Mouse (Mus musculus): Measurements from ENCODE around the gene Sf3a2.

The Sf3a2 gene

GRCm38 (mm10) chr10:80776358-80776869, 21.6 kb upstream of the Sf3a2 start:
- DNase-seq = no peak

DNA sequence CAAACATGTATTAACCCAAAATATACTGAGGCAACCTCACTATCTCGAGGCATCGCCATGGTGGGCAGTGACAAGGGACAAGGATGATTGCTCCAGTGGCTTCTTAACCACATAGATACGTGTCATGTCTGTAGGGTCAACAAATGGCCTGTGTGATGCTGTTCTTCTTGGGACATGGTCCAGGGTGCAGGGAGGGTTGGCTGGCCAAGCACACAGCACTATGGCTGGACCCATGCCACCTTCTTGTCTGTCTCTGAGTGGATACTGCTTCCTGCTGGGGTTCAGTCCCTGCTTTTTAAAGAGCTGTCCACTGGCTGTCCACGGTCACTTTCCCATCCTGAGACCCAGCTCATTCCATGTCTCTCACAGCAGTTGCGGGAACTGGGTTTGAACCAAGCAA, 20.9 kb upstream of the Sf3a2 start:
- DNase-seq = no peak

DNA sequence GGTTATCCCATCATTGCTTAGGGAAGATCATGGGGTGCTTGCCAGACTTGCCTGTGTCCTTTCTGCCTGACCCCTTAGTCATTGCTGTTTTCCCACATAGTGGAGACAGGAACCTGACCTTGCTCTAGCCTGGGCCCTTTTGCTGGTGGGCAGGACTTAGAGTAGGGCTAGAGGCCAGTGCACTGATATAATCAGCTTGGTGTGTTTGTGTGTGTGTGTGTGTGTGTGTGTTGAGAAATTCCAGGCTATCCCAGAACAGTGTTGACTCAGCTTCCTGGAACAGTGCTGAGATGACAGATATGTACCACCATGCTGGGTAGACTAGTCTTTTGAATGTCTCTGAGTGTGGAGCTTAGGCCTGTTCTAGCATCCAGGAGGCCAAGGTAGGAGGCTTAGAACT, 18.4 kb upstream of the Sf3a2 start:
- DNase-seq = no peak

DNA sequence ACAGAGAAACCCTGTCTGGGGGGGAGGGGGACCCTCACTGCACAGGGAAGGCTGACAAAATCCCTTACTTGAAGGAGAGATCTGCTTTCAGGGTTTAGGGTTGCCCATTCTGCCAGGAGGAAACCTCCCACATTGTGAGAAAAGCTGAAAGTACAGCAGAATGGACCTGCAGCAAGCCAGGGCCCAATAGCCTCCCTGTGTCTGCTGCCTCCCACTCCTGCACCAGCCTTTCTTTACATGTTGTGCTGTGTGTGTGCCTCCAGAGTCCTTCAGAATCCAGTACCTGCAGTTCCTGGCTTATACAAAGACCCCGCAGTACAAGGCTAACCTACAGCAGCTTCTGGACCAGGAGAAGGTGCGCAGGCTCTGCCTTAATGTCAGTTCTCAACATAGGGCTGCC, 13.7 kb upstream of the Sf3a2 start:
- no peak for DNase-seq

DNA sequence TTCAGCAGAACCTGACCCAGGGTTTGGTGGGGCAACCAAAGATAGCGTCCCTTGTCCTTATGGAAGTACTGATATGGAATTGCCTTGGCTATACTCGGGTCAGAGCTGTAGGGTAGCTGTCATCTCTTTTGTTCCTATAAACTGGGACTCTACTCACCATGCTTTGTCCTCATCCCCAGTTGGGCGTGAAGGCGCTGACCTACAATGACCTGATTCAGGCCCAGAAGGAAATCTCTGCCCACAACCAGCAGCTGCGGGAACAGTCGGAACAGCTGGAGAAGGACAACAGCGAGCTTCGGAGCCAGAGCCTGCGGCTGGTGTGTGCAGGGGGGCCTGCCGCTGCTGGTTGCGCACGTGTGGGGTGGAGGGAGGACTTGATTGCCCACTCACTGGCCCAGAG, 13.1 kb upstream of the Sf3a2 start:
- DNase-seq = no peak

DNA sequence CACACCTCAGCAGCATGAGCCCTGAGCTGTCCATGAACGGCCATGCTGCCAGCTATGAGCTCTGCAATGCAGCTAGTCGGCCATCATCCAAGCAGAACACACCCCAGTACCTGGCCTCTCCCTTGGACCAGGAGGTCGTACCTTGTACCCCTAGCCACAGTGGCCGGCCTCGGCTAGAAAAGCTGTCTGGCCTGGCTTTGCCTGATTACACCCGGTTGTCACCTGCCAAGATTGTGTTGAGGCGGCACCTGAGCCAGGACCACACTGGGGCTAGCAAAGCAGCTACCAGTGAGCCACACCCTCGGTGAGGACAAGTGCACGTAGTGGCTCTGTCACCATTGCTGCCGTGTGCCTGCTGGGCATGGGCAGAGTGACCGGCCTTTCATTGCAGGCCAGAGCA, 12.0 kb upstream of the Sf3a2 start:
- no peak for DNase-seq

DNA sequence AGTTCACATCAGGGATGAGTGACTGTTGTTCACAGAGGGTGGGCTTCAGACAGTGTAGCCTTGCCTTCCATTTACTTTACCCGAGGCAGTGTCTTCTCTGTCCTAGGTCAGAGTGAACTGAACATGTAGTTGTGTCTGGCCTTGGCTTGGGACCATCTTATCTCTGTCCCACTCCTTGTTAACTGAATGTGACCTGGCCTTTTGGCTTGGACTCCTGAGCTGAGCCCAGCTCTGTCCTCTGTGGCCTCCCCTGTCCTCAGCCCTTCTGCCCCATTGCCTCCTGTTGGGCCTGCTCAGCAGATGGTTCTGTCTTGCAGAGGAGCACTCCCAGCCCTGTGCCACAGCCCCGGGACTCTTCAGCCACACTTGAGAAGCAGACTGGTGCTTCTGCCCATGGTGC, 10.5 kb upstream of the Sf3a2 start:
- no peak for DNase-seq

DNA sequence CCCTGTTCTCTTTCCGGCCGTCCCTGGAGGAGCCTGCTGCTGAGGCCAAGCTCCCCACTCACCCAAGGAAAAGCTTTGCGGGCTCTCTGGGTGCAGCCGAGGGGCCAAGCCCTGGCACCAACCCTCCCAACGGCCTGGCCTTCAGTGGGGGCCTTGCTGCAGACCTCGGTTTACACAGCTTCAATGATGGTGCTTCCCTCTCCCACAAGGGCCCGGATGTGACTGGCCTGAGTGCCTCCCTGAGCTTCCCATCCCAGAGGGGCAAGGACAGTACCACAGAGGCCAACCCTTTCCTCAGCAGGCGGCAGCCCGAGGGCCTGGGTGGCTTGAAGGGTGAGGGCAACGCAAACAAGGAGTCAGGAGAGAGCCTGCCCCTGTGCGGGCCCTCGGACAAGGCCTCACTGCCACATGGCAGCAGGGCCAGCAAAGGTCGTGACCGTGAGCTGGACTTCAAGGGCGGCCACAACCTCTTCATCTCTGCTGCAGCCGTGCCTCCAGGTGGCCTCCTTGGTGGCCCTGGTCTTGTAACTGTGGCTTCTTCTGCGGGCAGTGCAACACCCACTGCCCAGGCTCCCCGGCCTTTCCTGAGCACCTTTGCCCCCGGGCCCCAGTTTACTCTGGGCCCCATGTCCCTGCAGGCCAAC, 7.1 kb upstream of the Sf3a2 start:
- no peak for DNase-seq

DNA sequence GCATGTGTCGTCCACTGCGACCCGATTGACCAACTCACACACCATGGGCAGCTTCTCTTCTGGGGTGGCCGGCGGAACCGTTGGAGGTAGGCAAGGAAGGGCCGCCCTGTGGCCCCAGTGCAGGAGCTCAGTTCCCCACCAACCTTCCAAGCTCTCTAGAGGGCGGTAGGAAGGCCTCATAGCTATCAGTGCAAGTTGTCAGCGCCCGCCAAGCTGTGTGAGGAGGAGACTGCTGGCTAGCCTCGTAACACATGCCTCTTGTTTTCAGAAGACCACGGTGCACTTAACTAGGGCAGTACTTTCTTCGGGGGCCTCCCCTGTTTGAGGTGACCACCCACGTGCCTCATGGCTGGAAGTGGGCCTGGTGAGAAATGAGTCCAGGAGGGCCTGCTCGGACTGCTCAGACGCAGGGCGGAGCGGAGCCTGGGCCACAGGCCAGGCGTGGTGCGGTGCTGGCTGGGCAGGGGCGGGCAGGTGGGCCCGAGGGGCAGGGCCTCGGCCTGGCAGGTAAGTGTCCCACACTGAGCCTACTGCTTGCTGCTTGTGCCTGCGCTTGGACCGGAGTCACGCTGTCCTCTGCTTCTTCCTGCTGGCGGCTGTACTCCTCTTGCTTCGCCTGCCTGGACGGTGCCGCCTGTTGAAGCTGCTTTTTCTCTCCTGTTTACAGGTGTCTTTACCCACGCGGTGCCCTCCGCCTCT, 6.4 kb upstream of the Sf3a2 start:
- no peak for DNase-seq

- no peak for DNase-seq
Measured at GRCm38 (mm10) chr10:80792175-80793032, 5.6 kb upstream of the Sf3a2 start.

- DNase-seq = no peak
Measured at GRCm38 (mm10) chr10:80793033-80793784, 4.8 kb upstream of the Sf3a2 start.

DNA sequence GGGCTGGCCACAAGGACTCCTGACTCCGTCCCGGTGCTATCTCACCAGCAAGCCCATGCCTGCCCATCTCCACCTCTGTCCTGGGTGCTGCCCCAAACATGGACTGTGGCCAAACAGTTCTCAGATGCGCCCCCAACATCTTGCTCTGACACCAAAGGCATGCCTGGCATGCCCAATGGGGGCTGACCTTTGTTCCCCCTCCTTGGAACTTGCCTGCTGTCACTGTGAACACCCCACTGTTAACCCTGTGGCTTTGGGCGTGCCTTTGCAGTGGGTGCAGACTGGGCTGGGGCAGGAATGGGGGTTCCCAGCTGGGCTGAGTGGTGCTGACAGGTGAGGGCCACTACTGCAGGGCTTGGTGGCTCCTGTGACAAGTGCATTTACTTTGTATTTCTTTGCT, 4.2 kb upstream of the Sf3a2 start:
- no peak for DNase-seq

- no peak for DNase-seq
Measured at GRCm38 (mm10) chr10:80794750-80795149, 3.2 kb upstream of the Sf3a2 start.

DNA sequence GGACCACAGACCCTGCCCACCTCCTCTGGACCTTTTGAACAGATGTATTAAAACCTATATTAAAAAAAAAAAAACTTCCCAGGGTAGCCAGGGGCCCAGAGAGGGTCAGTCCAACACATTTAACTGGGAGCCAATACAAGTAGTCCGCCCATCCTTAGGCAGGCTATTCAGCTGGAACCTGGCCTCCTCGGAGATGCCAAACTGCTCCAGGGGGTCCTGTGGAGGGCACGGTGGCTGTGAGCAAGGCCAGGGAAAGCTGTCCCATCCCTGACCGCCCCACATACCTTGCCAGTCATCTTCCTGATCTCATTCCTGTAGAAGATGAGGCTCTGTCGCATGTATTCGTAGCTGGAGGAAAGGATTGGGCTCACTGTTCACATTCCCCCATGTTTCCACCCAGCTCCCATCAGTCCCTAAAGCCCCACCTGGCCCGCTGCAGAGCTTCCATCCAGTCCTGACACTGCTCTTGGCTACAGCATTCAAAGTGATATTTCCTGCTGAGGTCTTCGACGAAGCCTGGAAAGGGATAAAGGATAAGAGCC, 1.6 kb upstream of the Sf3a2 start:
- DNase-seq = no peak

DNA sequence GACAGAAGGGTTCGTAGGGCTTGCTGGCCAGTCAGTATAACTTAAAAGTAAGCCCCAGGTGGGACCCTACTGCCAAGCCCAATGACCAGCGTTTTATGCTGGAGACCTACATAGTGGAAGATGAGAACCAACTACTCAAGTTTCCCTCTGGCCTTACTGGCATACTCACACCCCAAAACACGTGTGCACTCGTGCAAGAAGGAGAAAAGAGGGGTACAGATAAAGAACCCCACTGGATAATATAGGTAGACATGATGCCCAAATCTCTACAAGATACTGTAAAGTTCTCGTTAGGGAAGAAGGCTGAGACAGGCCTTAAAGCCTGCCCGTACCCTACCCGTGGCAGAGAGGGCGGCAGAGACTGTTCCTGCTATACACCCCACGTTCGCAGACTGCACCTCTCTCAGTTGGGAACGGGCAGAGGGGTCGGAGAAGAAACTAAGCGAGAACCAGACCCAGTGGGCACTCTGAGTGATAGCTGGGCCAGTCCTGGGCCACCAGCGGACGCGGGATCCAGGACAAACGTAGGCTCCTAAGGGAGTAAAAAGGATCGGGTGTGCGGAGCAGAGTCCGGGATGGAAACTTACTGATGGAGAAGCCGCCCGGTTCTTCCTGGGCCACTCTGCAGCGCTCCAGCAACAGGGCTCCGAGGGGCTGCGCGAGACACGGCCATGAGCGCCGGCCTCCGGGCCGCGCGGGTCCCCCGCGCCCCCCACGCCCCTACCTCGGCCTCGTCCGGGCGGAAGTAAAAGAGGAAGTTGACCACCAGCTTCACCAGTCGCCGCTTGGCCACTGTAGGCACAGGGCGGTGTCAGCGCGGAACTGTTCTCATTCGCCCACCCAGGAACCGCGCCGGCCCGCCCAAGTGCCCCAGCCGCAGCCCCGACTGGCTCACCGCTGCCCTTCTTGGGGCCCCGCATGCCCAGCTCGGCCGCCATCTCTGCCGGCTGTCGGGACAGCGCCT, 530 bp upstream of the Sf3a2 start:
- peak in 1 of 2 experiments; percentile 34 for DNase-seq

DNA sequence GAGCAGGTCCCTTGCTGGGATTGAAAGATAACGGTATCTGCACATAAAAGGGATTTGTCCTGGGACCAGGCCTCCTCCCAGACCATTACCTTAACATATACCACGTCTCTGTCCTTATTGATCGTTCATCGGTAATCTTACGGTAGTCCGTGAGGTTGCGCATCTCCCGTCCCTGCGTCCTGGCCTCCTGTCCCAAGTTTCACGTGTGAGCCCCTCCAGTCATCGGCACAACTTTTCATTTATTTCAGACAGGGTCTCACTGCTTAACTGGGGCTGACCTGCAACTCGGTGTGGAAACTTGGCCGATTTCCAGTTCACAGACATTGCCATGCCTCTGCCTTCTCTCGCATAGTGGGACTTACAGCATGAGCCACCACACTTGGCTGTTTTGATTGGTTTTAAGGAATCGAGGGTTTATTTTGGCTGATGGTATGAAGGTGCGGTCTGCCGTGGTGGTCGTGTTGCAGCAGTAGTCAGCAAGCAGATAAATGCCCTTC, 1.1 kb downstream of the Sf3a2 start:
- no peak for DNase-seq

DNA sequence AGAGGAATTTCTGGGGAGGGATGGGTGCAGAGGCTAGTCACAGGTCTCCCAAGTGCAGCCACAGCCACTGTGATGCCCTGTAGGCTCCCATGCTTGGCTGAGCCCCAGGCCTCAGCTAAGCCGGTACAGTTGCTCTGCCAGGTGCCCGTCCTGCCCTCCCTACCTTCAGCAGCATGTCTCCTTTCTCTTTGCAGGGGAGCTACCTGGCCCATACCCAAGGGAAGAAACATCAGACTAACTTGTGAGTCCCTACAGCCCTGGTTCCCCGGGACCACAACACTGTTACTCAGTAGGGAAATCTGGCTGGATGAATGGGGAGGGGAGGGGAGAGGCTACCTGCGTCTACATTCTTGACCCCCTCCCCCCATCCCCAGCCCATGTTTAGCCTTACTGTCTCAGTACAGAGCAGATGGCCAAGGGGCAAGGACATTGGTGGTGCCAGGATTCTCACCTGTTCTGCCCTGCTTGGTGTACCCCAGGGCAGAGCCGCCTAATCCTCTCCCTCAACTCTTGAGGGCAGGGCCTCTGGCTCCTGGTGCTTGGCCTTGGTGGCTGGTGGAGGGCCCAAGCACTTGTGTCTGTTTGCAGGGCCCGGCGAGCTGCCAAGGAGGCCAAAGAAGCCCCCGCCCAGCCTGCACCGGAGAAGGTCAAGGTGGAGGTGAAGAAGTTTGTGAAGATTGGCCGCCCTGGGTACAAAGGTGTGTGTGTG, 4.4 kb downstream of the Sf3a2 start:
- DNase-seq = no peak

DNA sequence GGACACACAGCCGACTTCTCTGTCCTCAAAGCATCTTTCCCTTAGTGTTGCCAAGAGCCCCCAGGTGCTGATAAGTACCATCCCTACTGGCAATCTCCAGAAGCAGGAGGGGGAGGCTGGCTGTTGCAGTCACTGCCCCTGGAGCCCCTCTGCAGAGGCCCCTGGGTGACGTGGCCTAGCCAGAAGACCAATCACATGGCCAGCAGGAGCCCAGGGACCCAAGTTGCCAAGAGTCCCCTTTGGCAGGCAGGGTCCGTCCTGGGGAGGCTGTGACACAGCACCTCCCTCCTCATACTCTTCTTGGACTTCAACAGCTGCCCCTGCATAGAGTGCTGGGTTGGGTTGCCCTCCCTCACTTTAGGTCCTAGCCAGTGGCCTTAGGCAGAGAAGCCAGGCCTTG, 5.0 kb downstream of the Sf3a2 start:
- DNase-seq = no peak

DNA sequence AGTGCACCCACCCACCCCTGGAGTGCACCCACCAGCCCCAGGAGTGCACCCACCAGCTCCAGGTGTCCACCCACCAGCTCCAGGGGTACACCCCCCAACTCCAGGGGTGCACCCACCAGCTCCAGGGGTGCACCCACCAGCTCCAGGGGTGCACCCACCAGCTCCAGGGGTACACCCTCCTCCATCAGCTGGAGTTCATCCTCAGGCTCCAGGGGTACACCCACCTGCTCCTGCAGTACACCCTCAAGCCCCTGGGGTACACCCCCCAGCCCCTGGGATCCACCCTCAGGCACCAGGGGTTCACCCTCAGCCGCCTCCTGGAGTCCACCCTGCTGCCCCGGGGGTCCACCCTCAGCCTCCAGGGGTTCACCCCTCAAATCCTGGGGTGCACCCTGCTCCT, 6.3 kb downstream of the Sf3a2 start:
- no peak for DNase-seq

DNA sequence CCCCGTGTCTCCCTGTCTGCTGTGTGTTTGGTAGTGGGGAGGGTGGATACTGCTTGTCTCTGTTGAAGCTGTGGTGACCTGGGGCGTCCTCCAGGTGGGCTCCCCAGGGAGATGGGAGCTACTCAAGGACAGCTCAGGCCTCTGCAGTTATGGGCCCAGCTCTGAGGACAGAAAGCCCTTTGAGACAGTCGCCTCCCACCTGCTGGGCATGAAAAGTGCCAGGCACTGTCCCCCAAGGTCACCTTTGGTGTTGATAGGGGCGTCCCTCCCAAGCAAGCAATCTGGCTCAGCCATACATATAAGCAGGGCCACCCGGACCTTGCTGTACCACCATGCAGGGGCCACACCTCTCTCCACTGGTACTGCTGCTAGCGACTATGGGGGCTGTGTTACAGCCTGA, 6.9 kb downstream of the Sf3a2 start, which contains the start of gene Amh:
Gene Amh, plus strand, starts transcription at position 328 of the 400 bp plus-strand sequence.
- DNase-seq = no peak

DNA sequence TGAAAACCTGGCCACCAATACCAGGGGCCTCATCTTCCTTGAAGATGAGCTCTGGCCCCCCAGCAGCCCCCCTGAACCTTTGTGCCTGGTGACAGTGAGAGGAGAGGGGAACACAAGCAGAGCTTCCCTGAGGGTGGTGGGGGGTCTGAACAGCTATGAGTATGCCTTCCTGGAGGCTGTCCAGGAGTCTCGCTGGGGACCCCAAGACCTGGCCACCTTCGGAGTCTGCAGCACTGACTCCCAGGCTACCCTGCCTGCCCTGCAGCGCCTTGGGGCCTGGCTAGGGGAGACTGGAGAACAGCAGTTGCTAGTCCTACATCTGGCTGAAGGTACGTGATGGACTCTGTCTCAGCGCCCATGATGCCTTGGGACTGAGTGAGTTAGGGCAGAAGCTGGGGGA, 7.3 kb downstream of the Sf3a2 start:
- no peak for DNase-seq
